Mouse (Mus musculus): ENCODE results near the gene Meaf6. TPM values are rescaled to one million over a fixed set of nuclear protein-coding genes. Genes with fewer than 3 reads are reported as not detected.

The Meaf6 gene
- polyA plus RNA-seq, 1 experiment from 2014 or later: 55.6 TPM

DNA sequence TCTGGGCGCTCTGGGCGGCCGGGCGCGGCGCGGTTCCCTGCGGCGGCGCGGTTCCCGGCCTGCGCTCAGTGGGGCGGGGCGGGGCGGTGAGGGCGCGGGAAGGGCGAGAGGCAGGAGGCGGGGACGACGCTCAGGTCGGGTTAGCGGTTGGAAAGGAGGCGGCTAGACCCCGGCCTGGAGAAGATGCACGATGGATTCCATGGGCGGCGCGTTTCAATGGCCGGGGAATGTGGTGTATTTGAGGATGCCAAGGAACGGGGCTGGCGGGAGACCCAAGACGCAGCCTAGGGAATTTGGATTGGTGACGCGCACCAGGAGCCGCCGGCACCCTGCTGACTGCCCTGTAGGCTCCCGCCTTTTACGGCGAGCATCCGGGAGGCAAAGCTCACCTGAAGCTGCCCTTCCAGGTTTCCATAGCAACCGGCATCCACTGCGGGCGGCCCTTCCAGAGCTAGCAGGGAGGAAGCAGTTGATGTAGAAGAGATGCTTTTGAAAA is 460 bp downstream of the Meaf6 start:
- Histone ChIP-seq H3K4me1 (peaks cover 16% of the 10 kb centered on the region), H3K27ac (peak overlapping the region; percentile 98), H3K9me3 (no peaks in the 10 kb centered on the region), H3K4me3 (peak overlapping the region; percentile 80), H3K27me3 (ENCODE audit: insufficient read depth, poor library complexity, severe bottlenecking) (no peaks in the 10 kb centered on the region), H3K36me3 (peaks cover 42% of the 10 kb centered on the region)
- under 1% methylated on average over 45 of the region's 45 CpGs for WGBS
- peak; percentile 87 for DNase-seq (ENCODE audit: low spot score)

DNA sequence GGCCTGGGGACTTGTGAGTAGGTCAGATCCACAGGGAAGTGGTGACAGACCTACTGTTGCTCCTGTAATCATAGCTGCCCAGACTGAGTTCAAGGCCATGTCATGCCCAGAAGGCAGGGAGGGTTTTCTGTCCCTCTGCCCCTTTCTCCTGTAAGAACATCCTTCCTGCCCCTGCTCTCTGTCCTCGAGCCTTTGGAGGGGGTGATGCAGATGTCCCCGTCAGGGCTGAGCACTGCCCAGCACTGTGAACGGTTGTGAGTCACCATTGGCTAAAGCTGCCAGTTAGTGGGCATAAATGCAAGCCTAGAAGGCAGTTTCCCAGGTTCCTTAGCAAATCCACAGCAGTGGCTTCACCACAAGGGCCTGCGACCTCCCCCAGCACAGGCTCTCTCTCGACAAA is 8.1 kb downstream of the Meaf6 start:
- Histone ChIP-seq H3K27me3 (ENCODE audit: insufficient read depth, poor library complexity, severe bottlenecking) (no peaks in the 10 kb centered on the region), H3K4me1 (no peaks in the 10 kb centered on the region), H3K9me3 (no peaks in the 10 kb centered on the region), H3K4me3 (no peak overlapping the region), H3K36me3 (peaks cover 52% of the 10 kb centered on the region), H3K27ac (no peak overlapping the region)
- no peak for DNase-seq (ENCODE audit: low spot score)
- 87% methylated on average over 5 of the region's 5 CpGs for WGBS

DNA sequence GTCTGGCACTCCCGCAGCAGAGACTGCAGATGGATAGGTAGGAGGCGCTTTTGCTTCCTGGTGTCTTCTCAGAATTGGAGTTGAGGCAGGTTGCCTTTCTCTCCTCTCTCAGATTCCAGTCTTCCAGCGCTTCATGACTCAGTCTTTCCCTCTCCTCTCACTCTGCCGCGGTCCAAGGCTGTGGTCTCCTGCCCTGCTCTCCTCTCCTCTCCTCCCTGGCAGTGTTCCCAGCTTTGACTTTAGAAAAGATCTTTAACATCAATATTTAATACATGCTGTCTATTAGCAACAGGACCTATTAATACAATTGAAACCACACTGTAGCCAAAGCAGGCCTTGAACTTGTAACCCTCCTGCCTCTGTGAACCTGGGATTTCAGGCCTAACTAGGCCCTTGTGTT is 11.1 kb downstream of the Meaf6 start:
- H3K27me3 ChIP-seq (ENCODE audit: insufficient read depth, poor library complexity, severe bottlenecking): no peaks in the 10 kb centered on the region
- H3K9me3 ChIP-seq: no peaks in the 10 kb centered on the region
- 90% methylated on average over 5 of the region's 5 CpGs for WGBS
- H3K27ac ChIP-seq: no peak overlapping the region
- peaks cover 24% of the 10 kb centered on the region for H3K36me3 ChIP-seq
- DNase-seq (ENCODE audit: low spot score): no peak
- H3K4me3 ChIP-seq: no peak overlapping the region
- no peaks in the 10 kb centered on the region for H3K4me1 ChIP-seq

DNA sequence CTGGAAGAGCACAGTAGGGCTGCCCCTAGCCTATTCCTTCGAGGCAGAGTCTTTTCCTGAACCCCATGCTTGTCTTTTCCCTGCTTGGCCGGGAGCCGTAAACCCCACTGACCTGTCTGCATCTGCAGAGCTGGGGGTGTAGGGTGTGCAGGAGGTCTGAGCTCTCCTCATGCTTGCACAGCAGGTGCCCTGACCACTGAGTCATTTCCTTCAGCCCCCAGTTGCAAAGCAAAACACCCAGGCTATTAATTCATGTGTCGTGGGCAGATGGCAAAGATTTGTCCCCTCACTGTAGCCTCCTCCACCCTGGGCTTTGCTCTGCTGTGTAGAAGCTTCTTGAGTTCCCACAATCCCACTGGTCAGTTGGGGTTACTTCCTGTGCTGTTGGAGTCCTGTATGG is 12.5 kb downstream of the Meaf6 start:
- H3K4me1 ChIP-seq: no peaks in the 10 kb centered on the region
- H3K27ac ChIP-seq: no peak overlapping the region
- no peak for DNase-seq (ENCODE audit: low spot score)
- H3K27me3 ChIP-seq (ENCODE audit: insufficient read depth, poor library complexity, severe bottlenecking): no peaks in the 10 kb centered on the region
- no peak overlapping the region for H3K4me3 ChIP-seq
- peaks cover 18% of the 10 kb centered on the region; the same call in 1 of the 2 replicates for H3K36me3 ChIP-seq
- no peaks in the 10 kb centered on the region for H3K9me3 ChIP-seq
- WGBS: 80% methylated on average over 4 of the region's 4 CpGs

DNA sequence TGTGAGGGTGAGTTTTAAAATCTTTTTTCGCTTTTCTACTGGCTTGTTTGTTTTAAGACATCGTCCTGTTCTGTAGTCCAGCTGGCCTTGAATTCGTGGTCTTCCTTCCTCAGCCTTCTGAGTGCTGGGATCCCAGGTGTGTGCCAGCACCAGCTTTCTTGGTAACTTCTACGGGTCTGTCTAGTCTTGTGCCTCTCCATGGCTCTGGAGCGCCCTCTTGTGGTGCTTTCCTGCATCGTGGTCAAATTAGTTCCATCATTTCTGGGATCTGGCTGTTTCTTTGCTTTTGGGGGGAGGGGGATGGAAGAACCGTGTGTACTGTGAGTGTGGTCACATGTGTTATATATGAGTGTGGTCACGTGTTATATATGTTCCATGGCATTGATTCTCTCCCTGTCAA is 14.5 kb downstream of the Meaf6 start:
- WGBS: 10% methylated on average over 8 of the region's 8 CpGs
- no peaks in the 10 kb centered on the region for H3K9me3 ChIP-seq

DNA sequence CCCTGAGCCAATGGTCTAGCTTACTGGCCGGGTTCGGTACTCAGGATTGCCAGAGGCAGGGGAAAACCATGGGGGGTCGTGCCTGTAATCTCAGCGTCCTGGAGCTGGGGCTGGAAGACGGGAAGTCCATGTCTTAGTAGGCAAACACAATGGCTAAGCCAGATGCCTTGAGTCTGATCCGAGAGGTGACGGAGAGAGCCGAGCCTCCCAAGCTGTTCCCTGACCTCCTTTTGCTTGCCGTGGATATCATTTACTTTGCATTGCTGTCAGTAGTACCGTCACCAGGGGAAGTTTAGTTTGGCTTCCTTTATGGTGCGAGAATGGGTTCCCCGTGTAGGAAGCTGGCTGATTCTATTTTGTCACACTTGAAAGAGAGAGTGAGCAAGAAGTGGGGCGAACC is 16.4 kb downstream of the Meaf6 start:
- no peaks in the 10 kb centered on the region for H3K27me3 ChIP-seq (ENCODE audit: insufficient read depth, poor library complexity, severe bottlenecking)
- WGBS: 72% methylated on average over 13 of the region's 13 CpGs
- no peaks in the 10 kb centered on the region for H3K9me3 ChIP-seq
- no peak for DNase-seq (ENCODE audit: low spot score)
- peaks cover 34% of the 10 kb centered on the region for H3K36me3 ChIP-seq
- H3K27ac ChIP-seq: no peak overlapping the region
- peaks cover 11% of the 10 kb centered on the region for H3K4me1 ChIP-seq
- no peak overlapping the region for H3K4me3 ChIP-seq

More for the DNA sequence above, 14.5 kb downstream of the Meaf6 start:
- H3K27me3 ChIP-seq (ENCODE audit: insufficient read depth, poor library complexity, severe bottlenecking): no peaks in the 10 kb centered on the region
- DNase-seq (ENCODE audit: low spot score): no peak
- no peak overlapping the region for H3K4me3 ChIP-seq
- no peak overlapping the region for H3K27ac ChIP-seq
- H3K4me1 ChIP-seq: no peaks in the 10 kb centered on the region
- H3K36me3 ChIP-seq: peaks cover 22% of the 10 kb centered on the region

DNA sequence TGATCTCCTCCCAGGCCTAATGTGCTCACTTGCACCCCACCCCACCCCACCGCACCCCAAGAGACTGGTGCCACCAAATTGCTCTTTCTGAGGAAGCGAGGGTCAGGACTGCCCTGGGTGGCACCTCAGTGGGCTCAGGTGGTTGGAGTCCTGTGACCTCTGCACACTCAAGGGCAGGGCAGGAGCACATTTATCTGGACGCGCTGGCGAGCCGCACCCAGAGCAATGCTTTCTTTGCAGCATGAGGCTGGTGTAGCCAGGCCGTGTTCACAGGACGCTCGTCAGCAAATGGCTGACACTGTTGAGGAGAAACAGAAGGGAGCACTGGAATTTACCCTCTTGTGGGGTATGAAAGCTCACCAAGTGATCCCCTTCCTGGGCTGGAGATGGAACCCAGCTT is 20.4 kb downstream of the Meaf6 start:
- peak overlapping the region; percentile 77 for H3K27ac ChIP-seq

DNA sequence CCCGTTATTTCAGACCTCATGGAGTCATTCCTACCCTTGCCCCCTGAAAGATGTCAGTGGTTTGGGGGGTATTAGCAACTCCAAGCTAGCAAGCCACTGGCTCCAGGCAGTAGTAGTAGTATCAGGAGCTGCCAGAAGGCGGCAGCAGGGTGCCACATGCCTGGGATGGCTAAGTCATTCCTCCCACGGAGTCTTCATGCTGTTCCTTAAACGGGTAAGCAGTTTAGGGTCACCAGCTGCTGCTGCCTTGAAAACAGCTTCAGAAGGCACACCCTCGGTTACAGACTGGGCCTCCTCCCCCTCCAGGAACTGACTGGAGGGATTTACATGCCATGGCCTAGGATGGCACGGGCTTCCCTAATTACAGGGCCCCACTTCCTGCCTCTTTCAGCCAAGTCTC is 29.7 kb downstream of the Meaf6 start:
- Histone ChIP-seq H3K4me3 (no peak overlapping the region), H3K27ac (peak overlapping the region; percentile 62), H3K9me3 (no peaks in the 10 kb centered on the region), H3K27me3 (ENCODE audit: insufficient read depth, poor library complexity, severe bottlenecking) (0 out of 2 replicates have a peak, but pooled peaks cover 4% of the 10 kb centered on the region), H3K36me3 (peaks cover 20% of the 10 kb centered on the region; the same call in 1 of the 2 replicates), H3K4me1 (peaks cover 30% of the 10 kb centered on the region)
- 10% methylated on average over 6 of the region's 6 CpGs for WGBS
- DNase-seq (ENCODE audit: low spot score): peak; percentile 90

More for the DNA sequence above, 20.4 kb downstream of the Meaf6 start:
- H3K4me1 ChIP-seq: peaks cover 16% of the 10 kb centered on the region
- H3K36me3 ChIP-seq: peaks cover 49% of the 10 kb centered on the region
- H3K27me3 ChIP-seq (ENCODE audit: insufficient read depth, poor library complexity, severe bottlenecking): no peaks in the 10 kb centered on the region
- H3K9me3 ChIP-seq: no peaks in the 10 kb centered on the region
- H3K4me3 ChIP-seq: no peak overlapping the region
- no peak for DNase-seq (ENCODE audit: low spot score)
- WGBS: 54% methylated on average over 9 of the region's 9 CpGs

DNA sequence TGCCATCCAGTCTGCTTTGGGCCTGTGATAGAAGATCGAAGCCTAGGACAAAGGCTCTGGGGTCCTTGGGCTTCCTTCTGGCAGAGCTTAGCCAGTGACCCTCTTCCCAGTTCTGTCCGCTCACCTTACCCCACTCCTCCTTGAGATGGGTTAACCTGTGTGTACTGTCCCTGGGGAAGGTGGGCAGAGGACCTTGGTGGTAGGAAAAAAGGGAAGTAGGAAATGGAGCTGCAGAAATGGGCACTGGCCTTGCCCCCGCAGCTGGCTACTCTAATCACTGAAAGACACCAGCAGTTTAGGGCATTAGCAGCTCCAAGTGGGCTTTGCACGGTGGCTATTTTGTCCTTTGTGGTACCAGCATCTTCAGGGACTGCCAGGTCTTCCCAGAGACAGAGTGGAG is 30.1 kb downstream of the Meaf6 start:
- 0 out of 2 replicates have a peak, but pooled peaks cover 5% of the 10 kb centered on the region for H3K27me3 ChIP-seq (ENCODE audit: insufficient read depth, poor library complexity, severe bottlenecking)
- peaks cover 20% of the 10 kb centered on the region; the same call in 1 of the 2 replicates for H3K36me3 ChIP-seq
- H3K4me3 ChIP-seq: no peak overlapping the region
- 75% methylated on average over 4 of the region's 4 CpGs for WGBS
- no peak for DNase-seq (ENCODE audit: low spot score)
- H3K9me3 ChIP-seq: no peaks in the 10 kb centered on the region
- H3K27ac ChIP-seq: peak overlapping the region; percentile 62
- peaks cover 30% of the 10 kb centered on the region for H3K4me1 ChIP-seq

DNA sequence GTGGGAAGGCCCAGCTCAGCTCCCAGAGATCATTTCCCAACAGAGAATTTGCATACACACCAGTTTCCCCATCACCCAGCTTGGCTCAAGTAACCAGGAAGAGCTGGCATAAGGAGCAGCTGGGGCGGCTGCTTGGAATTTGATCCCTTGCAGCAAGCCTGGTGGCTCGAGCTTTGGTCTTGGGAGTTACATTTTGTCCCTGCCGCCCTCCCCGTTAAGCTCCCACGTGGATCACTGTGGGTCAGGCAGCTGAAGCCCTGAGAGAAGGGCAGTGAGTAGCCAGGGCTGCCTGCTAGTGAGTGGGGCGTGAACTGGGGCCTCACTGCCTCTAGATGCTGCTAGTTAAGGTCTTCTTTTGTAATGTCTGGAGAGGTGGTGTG is 30.8 kb downstream of the Meaf6 start:
- Histone ChIP-seq H3K27ac (peak overlapping the region; percentile 0; the same call in 1 of the 2 replicates), H3K4me1 (peaks cover 30% of the 10 kb centered on the region), H3K4me3 (no peak overlapping the region), H3K36me3 (peaks cover 23% of the 10 kb centered on the region; the same call in 1 of the 2 replicates), H3K9me3 (no peaks in the 10 kb centered on the region), H3K27me3 (ENCODE audit: insufficient read depth, poor library complexity, severe bottlenecking) (0 out of 2 replicates have a peak, but pooled peaks cover 5% of the 10 kb centered on the region)
- WGBS: 47% methylated on average over 6 of the region's 6 CpGs
- no peak for DNase-seq (ENCODE audit: low spot score)

DNA sequence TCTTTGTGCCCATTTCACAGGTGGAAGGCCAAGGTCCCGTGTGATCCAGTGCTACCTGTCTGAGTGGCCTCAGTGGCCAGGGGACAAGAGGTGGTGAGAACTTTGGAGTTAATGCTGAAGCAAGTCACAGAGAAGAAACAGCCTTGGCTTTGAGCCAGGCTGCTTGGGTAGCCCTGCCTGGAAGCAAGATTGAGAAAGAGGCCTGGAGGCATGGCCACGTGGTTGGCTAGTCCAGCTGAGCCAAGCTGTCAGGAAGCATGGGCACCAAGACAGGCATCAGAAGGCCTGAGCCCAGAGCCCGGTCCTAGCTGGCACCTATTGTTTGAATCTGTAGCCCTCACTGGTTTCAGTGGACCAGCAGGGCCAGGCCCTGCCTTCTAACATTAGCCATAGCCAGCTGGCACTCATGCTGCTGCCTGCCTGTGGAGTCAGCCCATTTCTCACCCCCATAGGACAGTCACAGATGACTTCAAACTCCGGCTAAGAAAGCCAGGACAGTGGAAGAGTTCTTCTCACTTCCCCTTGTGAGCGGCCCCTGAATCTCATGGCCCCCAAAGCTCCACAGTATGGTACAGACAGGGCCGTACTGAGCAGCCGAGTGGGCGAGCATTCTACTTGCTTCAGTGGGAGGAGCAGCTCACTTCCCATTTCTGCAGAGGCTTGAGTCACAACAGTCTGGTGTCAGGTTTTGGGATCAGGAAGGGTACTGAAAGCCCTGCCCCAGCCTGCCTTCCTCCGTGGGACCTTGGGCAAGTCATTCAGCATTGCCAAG is 31.3 kb downstream of the Meaf6 start:
- no peak overlapping the region for H3K27ac ChIP-seq
- 74% methylated on average over 9 of the region's 9 CpGs for WGBS

DNA sequence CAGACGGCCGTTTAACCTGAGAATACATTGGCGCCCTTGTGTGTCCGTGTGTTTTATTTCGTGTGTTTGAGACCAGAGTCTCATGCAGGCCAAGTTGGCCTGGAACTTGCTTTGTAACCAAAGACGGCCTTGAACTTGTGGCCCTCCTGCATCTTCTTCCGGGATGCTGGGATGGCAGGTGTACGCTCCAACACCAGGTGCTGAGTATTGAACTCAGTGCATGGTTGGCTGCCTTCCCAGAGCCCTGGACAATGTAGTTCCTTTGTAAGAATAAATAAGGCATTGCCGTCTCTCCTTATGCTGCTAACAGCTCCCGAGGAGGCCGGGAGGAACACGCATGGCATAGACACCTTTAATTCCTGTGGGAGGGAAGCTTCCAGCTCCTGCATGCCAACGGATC is 32.0 kb downstream of the Meaf6 start:
- H3K27ac ChIP-seq: no peak overlapping the region
- DNase-seq (ENCODE audit: low spot score): no peak
- 0 out of 2 replicates have a peak, but pooled peaks cover 5% of the 10 kb centered on the region for H3K27me3 ChIP-seq (ENCODE audit: insufficient read depth, poor library complexity, severe bottlenecking)
- H3K36me3 ChIP-seq: peaks cover 20% of the 10 kb centered on the region; the same call in 1 of the 2 replicates
- 84% methylated on average over 13 of the region's 13 CpGs for WGBS
- peaks cover 25% of the 10 kb centered on the region for H3K4me1 ChIP-seq
- no peaks in the 10 kb centered on the region for H3K9me3 ChIP-seq
- H3K4me3 ChIP-seq: no peak overlapping the region

More for the DNA sequence above, 31.3 kb downstream of the Meaf6 start:
- Histone ChIP-seq H3K27me3 (ENCODE audit: insufficient read depth, poor library complexity, severe bottlenecking) (0 out of 2 replicates have a peak, but pooled peaks cover 5% of the 10 kb centered on the region), H3K4me1 (peaks cover 30% of the 10 kb centered on the region), H3K36me3 (peaks cover 21% of the 10 kb centered on the region; the same call in 1 of the 2 replicates), H3K4me3 (no peak overlapping the region), H3K9me3 (no peaks in the 10 kb centered on the region)
- no peak for DNase-seq (ENCODE audit: low spot score)

DNA sequence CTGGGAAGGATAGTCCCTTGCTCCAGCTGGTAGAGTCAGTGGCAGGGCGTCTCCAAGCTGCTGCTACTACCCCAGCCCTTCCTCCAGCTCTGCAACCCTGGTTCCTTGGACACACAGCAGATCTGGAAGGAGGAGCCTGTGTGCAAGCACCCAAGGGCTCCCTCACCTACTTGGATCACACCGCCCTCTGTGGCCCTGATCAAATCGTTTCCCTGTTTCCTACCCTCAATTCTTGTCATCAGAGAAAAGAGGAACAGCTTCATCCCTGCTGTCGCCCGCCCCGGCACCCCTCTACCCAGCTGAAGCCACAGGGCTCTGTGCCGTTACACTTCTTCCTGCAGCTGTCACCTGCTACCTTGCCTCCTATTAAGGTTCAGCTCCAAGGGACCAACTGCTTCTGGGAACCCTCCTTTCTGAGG is 33.0 kb downstream of the Meaf6 start:
- no peak overlapping the region for H3K27ac ChIP-seq
- 0 out of 2 replicates have a peak, but pooled peaks cover 5% of the 10 kb centered on the region for H3K27me3 ChIP-seq (ENCODE audit: insufficient read depth, poor library complexity, severe bottlenecking)
- no peaks in the 10 kb centered on the region for H3K9me3 ChIP-seq
- 80% methylated on average over 7 of the region's 7 CpGs for whole genome bisulfite sequencing
- no peak for DNase-seq (ENCODE audit: low spot score)
- H3K36me3 ChIP-seq: peaks cover 17% of the 10 kb centered on the region; the same call in 1 of the 2 replicates
- H3K4me1 ChIP-seq: peaks cover 31% of the 10 kb centered on the region
- no peak overlapping the region for H3K4me3 ChIP-seq
